Mouse (Mus musculus) MEL (cell line): ENCODE data around the gene Dclre1b. TPM values are rescaled to one million over a fixed set of nuclear protein-coding genes. Genes with fewer than 3 reads are reported as not detected.

Source experiments
- DNase-seq: peaks from one replicate; pipeline ENCODE4 v3.0.0; 2011; ENCODE audit warnings: low read depth, low spot score
- H3K27ac ChIP-seq: 2 replicates; pipeline ENCODE4 v1.5.1; 2012; ENCODE audit warnings: low read depth, mild to moderate bottlenecking, control low read depth, low read length, moderate library complexity; ENCODE audit not compliant: control insufficient read depth
- H3K27me3 ChIP-seq, 2 experiments: fragments of 150-350 bp in 1 of 2; sonication (generic) in 1 of 2; 2 replicates each; pipeline ENCODE4 v1.6.1; 2012; ENCODE audit warnings: low read length in 2 of 2, mild to moderate bottlenecking in 2 of 2, improper control_type of control experiment in 1 of 2, moderate library complexity in 1 of 2; ENCODE audit not compliant: insufficient read depth in 2 of 2, control insufficient read depth in 1 of 2
- H3K36me3 ChIP-seq, 2 experiments: 2 replicates each; pipeline ENCODE4 v1.6.1; 2012 to 2014; ENCODE audit warnings: low read length in 2 of 2, improper control_type of control experiment in 1 of 2, inconsistent platforms in 1 of 2, mild to moderate bottlenecking in 1 of 2; ENCODE audit not compliant: insufficient read depth in 2 of 2, control insufficient read depth in 1 of 2
- H3K4me1 ChIP-seq, 2 experiments: fragments of 150-350 bp in 1 of 2; sonication (generic) in 1 of 2; 2 replicates each; pipeline ENCODE4 v1.6.1; 2012; ENCODE audit warnings: low read length in 2 of 2, improper control_type of control experiment in 1 of 2, mild to moderate bottlenecking in 1 of 2; ENCODE audit not compliant: insufficient read depth in 2 of 2, control insufficient read depth in 1 of 2
- H3K4me3 ChIP-seq, 2 experiments: fragments of 150-350 bp in 1 of 2; sonication (generic) in 1 of 2; 2 replicates each; pipeline ENCODE4 v1.5.1; 2012; ENCODE audit warnings: low read depth in 2 of 2, low read length in 2 of 2, mild to moderate bottlenecking in 2 of 2, moderate library complexity in 2 of 2, control low read depth in 1 of 2, improper control_type of control experiment in 1 of 2; ENCODE audit not compliant: control insufficient read depth in 1 of 2, insufficient read depth in 1 of 2
- H3K79me2 ChIP-seq: 2 replicates; pipeline ENCODE4 v1.6.1; 2012; ENCODE audit warnings: mild to moderate bottlenecking, low read length, moderate library complexity; ENCODE audit not compliant: control insufficient read depth, poor library complexity, insufficient read depth
- H3K9ac ChIP-seq: 2 replicates; pipeline ENCODE4 v1.6.1; 2012; ENCODE audit warnings: low read depth, mild to moderate bottlenecking, control low read depth, low read length, moderate library complexity; ENCODE audit not compliant: control insufficient read depth, poor library complexity, severe bottlenecking
- H3K9me3 ChIP-seq: fragments of 150-350 bp; sonication (generic); replicated peaks from 2 replicates; pipeline ENCODE4 v1.6.1; 2012; ENCODE audit warnings: mild to moderate bottlenecking, low read length, improper control_type of control experiment, moderate library complexity; ENCODE audit not compliant: insufficient read depth
- BHLHE40 ChIP-seq: IDR thresholded peaks from 2 replicates; pipeline ENCODE4 v1.6.1; 2012; ENCODE audit warnings: low read depth, mild to moderate bottlenecking, inconsistent platforms, low read length, improper control_type of control experiment, borderline replicate concordance
- CHD1 ChIP-seq: IDR thresholded peaks from 2 replicates; pipeline ENCODE4 v1.6.1; 2012; ENCODE audit warnings: low read depth, mild to moderate bottlenecking, inconsistent platforms, low read length, improper control_type of control experiment
- CHD2 ChIP-seq: IDR thresholded peaks from 2 replicates; pipeline ENCODE4 v1.6.1; 2011; ENCODE audit warnings: low read length, improper control_type of control experiment
- CTCF ChIP-seq, 3 experiments: IDR thresholded peaks in 2 of 3; conservative IDR thresholded peaks in 1 of 3; 2 replicates each; pipeline ENCODE4 v1.5.1; 2011 to 2012; ENCODE audit warnings: low read length in 3 of 3, low read depth in 2 of 3, mild to moderate bottlenecking in 2 of 3, improper control_type of control experiment in 1 of 3, inconsistent platforms in 1 of 3, mixed read lengths in 1 of 3, moderate library complexity in 1 of 3; ENCODE audit not compliant: control insufficient read depth in 1 of 3, insufficient read depth in 1 of 3, poor library complexity in 1 of 3, severe bottlenecking in 1 of 3
- EP300 ChIP-seq, 2 experiments: IDR thresholded peaks; 2 replicates each; pipeline ENCODE4 v1.6.1; 2011; ENCODE audit warnings: improper control_type of control experiment in 2 of 2, low read length in 2 of 2, low read depth in 1 of 2, mild to moderate bottlenecking in 1 of 2
- ETS1 ChIP-seq: IDR thresholded peaks from 2 replicates; pipeline ENCODE4 v1.6.1; 2012; ENCODE audit warnings: low read depth, mild to moderate bottlenecking, inconsistent platforms, low read length, improper control_type of control experiment, moderate library complexity
- GABPA ChIP-seq: IDR thresholded peaks from 2 replicates; pipeline ENCODE4 v1.6.1; 2012; ENCODE audit warnings: low read depth, mild to moderate bottlenecking, inconsistent platforms, low read length, improper control_type of control experiment, moderate library complexity
- JUND ChIP-seq: IDR thresholded peaks from 2 replicates; pipeline ENCODE4 v1.6.1; 2011; ENCODE audit warnings: low read depth, mild to moderate bottlenecking, improper control_type of control experiment, low read length
- MAFK ChIP-seq: IDR thresholded peaks from 2 replicates; pipeline ENCODE4 v1.6.1; 2011; ENCODE audit warnings: low read depth, mild to moderate bottlenecking, low read length, improper control_type of control experiment, borderline replicate concordance
- MAX ChIP-seq: IDR thresholded peaks from 2 replicates; pipeline ENCODE4 v1.6.1; 2011; ENCODE audit warnings: low read length, improper control_type of control experiment
- MEF2A ChIP-seq: IDR thresholded peaks from 2 replicates; pipeline ENCODE4 v1.6.1; 2014; ENCODE audit warnings: low read depth, mild to moderate bottlenecking, inconsistent platforms, low read length, improper control_type of control experiment; ENCODE audit not compliant: poor library complexity, insufficient replicate concordance, severe bottlenecking; ENCODE audit errors: extremely low read depth
- MXI1 ChIP-seq: IDR thresholded peaks from 2 replicates; pipeline ENCODE4 v1.6.1; 2011; ENCODE audit warnings: mild to moderate bottlenecking, low read depth, low read length, improper control_type of control experiment
- MYB ChIP-seq: IDR thresholded peaks from 2 replicates; pipeline ENCODE4 v1.6.1; 2011; ENCODE audit warnings: mild to moderate bottlenecking, low read depth, low read length, improper control_type of control experiment
- NRF1 ChIP-seq: IDR thresholded peaks from 2 replicates; pipeline ENCODE4 v1.6.1; 2014; ENCODE audit warnings: low read depth, mild to moderate bottlenecking, inconsistent platforms, low read length, improper control_type of control experiment, moderate library complexity; ENCODE audit not compliant: poor library complexity, insufficient read depth, severe bottlenecking
- POLR2AphosphoS2 ChIP-seq: IDR thresholded peaks from 2 replicates; pipeline ENCODE4 v1.6.1; 2011; ENCODE audit warnings: low read length, improper control_type of control experiment
- RCOR1 ChIP-seq: IDR thresholded peaks from 2 replicates; pipeline ENCODE4 v1.6.1; 2012; ENCODE audit warnings: low read depth, mild to moderate bottlenecking, inconsistent platforms, low read length, improper control_type of control experiment
- SIN3A ChIP-seq: IDR thresholded peaks from 2 replicates; pipeline ENCODE4 v1.6.1; 2012; ENCODE audit warnings: low read length, improper control_type of control experiment, inconsistent platforms
- TAL1 ChIP-seq: IDR thresholded peaks from 2 replicates; pipeline ENCODE4 v1.6.1; 2012; ENCODE audit warnings: mild to moderate bottlenecking, inconsistent platforms, low read length, moderate library complexity, mixed read lengths
- TCF12 ChIP-seq: IDR thresholded peaks from 2 replicates; pipeline ENCODE4 v1.6.1; 2014; ENCODE audit warnings: low read depth, mild to moderate bottlenecking, inconsistent platforms, low read length, improper control_type of control experiment, moderate library complexity
- UBTF ChIP-seq: IDR thresholded peaks from 2 replicates; pipeline ENCODE4 v1.6.1; 2012; ENCODE audit warnings: low read depth, mild to moderate bottlenecking, inconsistent platforms, low read length, improper control_type of control experiment, moderate library complexity, borderline replicate concordance; ENCODE audit not compliant: insufficient read depth
- ZC3H11A ChIP-seq: IDR thresholded peaks from 2 replicates; pipeline ENCODE4 v1.6.1; 2012; ENCODE audit warnings: low read depth, mild to moderate bottlenecking, inconsistent platforms, low read length, improper control_type of control experiment
- ZKSCAN1 ChIP-seq: IDR thresholded peaks from 2 replicates; pipeline ENCODE4 v1.6.1; 2012; ENCODE audit warnings: low read depth, mild to moderate bottlenecking, inconsistent platforms, low read length, improper control_type of control experiment, moderate library complexity
- ZMIZ1 ChIP-seq: IDR thresholded peaks from 2 replicates; pipeline ENCODE4 v1.6.1; 2012; ENCODE audit warnings: low read depth, mild to moderate bottlenecking, inconsistent platforms, low read length, improper control_type of control experiment, moderate library complexity
- ZNF384 ChIP-seq: IDR thresholded peaks from 2 replicates; pipeline ENCODE4 v1.6.1; 2012; ENCODE audit warnings: low read depth, mild to moderate bottlenecking, inconsistent platforms, low read length, improper control_type of control experiment
- polyA plus RNA-seq, 2 experiments: library from polyadenylated mRNA; stranded (reverse) in 1 of 2; unstranded in 1 of 2; fragments of >175 nt in 1 of 2; fragments of >200 nt in 1 of 2; gene quantifications; 2 replicates each; pipeline versions ENCODE4 v1.2.1 to v1.2.4; 2012; ENCODE audit warnings: low replicate concordance in 2 of 2, low read depth in 1 of 2; ENCODE audit not compliant: insufficient read length in 2 of 2, insufficient read depth in 1 of 2, missing spikeins in 1 of 2
- total RNA-seq: library from RNA; depleted of rRNA; stranded (reverse); fragments of 300-350 nt; gene quantifications from 2 replicates; pipeline ENCODE4 v1.2.3, GENCODE M21; 2012

The Dclre1b gene
- total and polyA plus RNA-seq, 3 experiments = 11.2 to 25.3 TPM; not detected in 1

GRCm38 (mm10) chr3:103766789-103767188, 42.5 kb downstream of the Dclre1b start:
- peaks cover 0 to 16% of the 10 kb centered on the region in 2 experiments; a peak in 2 of 4 replicates for H3K36me3 ChIP-seq
- H3K9me3 ChIP-seq = no peaks in the 10 kb centered on the region
- no peak overlapping the region for H3K9ac ChIP-seq
- no peaks in the 10 kb centered on the region for H3K4me1 ChIP-seq
- no peaks in the 10 kb centered on the region; the same call in 1 of the 2 replicates for H3K79me2 ChIP-seq
- H3K27ac ChIP-seq = no peak overlapping the region
- H3K27me3 ChIP-seq = no peaks in the 10 kb centered on the region
- no peak overlapping the region for H3K4me3 ChIP-seq
- TF ChIP-seq CHD2 (no peak), ZC3H11A (no peak), ZMIZ1 (no peak)
- DNase-seq = no peak

GRCm38 (mm10) chr3:103759261-103759970, 49.8 kb downstream of the Dclre1b start:
- H3K79me2 ChIP-seq = no peaks in the 10 kb centered on the region
- no peaks in the 10 kb centered on the region for H3K9me3 ChIP-seq
- TF ChIP-seq MXI1 = no peak
- TF ChIP-seq SIN3A = no peak
- no peak for TF ChIP-seq CHD2
- no peak for TF ChIP-seq ZNF384
- no peak for TF ChIP-seq ETS1
- no peak for TF ChIP-seq MYB
- no peak for TF ChIP-seq ZKSCAN1
- no peak for TF ChIP-seq TAL1
- TF ChIP-seq BHLHE40 = no peak
- TF ChIP-seq EP300 (IDR thresholded peaks at IDR 0.05; ENCODE audit: low read depth in 1 of 2, low read length in 2 of 2) = no peak
- TF ChIP-seq MAFK = no peak
- no peak for TF ChIP-seq TCF12
- TF ChIP-seq MAX = no peak
- DNase-seq = no peak
- H3K27me3 ChIP-seq = no peaks in the 10 kb centered on the region
- peaks cover 0 to 23% of the 10 kb centered on the region in 2 experiments; a peak in 2 of 4 replicates for H3K36me3 ChIP-seq
- no peak overlapping the region for H3K4me3 ChIP-seq
- H3K4me1 ChIP-seq = no peaks in the 10 kb centered on the region
- no peak overlapping the region for H3K27ac ChIP-seq
- no peak overlapping the region for H3K9ac ChIP-seq

- H3K27me3 ChIP-seq = no peaks in the 10 kb centered on the region
- H3K4me3 ChIP-seq = no peak overlapping the region
- no peak overlapping the region for H3K27ac ChIP-seq
- no peaks in the 10 kb centered on the region for H3K9me3 ChIP-seq
- H3K9ac ChIP-seq = no peak overlapping the region
- H3K79me2 ChIP-seq = no peaks in the 10 kb centered on the region
- TF ChIP-seq GABPA = no peak
- no peak for TF ChIP-seq MEF2A
- no peak for TF ChIP-seq BHLHE40
- no peak for TF ChIP-seq CHD1
- TF ChIP-seq TCF12 = no peak
- no peak for TF ChIP-seq ZNF384
- TF ChIP-seq CTCF (IDR thresholded peaks at IDR 0.05 in 2 of 3, conservative IDR thresholded peaks at IDR 0.05 in 1 of 3; ENCODE audit: control insufficient read depth in 1 of 3, insufficient read depth in 1 of 3, low read depth in 2 of 3, low read length in 3 of 3, poor library complexity in 1 of 3, severe bottlenecking in 1 of 3) = no peak
- TF ChIP-seq MYB = no peak
- no peak for TF ChIP-seq UBTF
- no peak for TF ChIP-seq CHD2
- no peak for TF ChIP-seq JUND
- TF ChIP-seq POLR2AphosphoS2 = no peak
- TF ChIP-seq NRF1 = no peak
- TF ChIP-seq RCOR1 = no peak
- H3K36me3 ChIP-seq = peaks cover 0 to 24% of the 10 kb centered on the region in 2 experiments; a peak in 2 of 4 replicates
- DNase-seq = no peak
- H3K4me1 ChIP-seq = no peaks in the 10 kb centered on the region
These were observed 50.8 kb downstream of the Dclre1b start for GRCm38 (mm10) chr3:103758456-103758855.
